Mouse (Mus musculus) CH12.LX (cell line): ENCODE measurements at regions not wholly inside any gene's neighbourhood (a gene's known extent, or its start where the extent isn't known, plus 50 kb on each side); places are given as distances from the start of the nearest gene placed in this dataset.

Source experiments
- DNase-seq: peaks from one replicate; pipeline ENCODE4 v3.0.0-alpha.2; 2013; ENCODE audit errors: extremely low read depth
- H3K27ac ChIP-seq: 2 replicates; pipeline ENCODE4 v1.5.1; 2012; ENCODE audit warnings: low read depth, mild to moderate bottlenecking, control low read depth, moderate library complexity; ENCODE audit not compliant: insufficient read depth
- H3K27me3 ChIP-seq: replicated peaks from 2 replicates; pipeline ENCODE3; 2012; ENCODE audit warnings: inconsistent platforms
- H3K36me3 ChIP-seq, 2 experiments: replicated peaks in 1 of 2; 2 replicates each; pipeline versions ENCODE3 to v1.6.1; 2012; ENCODE audit warnings: inconsistent platforms in 1 of 2, low read length in 1 of 2, mild to moderate bottlenecking in 1 of 2, mixed read lengths in 1 of 2, moderate library complexity in 1 of 2; ENCODE audit not compliant: control insufficient read depth in 1 of 2, insufficient read depth in 1 of 2
- H3K4me1 ChIP-seq, 2 experiments: 2 replicates each; pipeline ENCODE4 v1.6.1; 2012; ENCODE audit warnings: inconsistent platforms in 1 of 2, moderate library complexity in 1 of 2; ENCODE audit not compliant: insufficient read depth in 2 of 2, control insufficient read depth in 1 of 2
- H3K4me2 ChIP-seq: 2 replicates; pipeline ENCODE4 v1.6.1; 2012; ENCODE audit warnings: low read depth, mild to moderate bottlenecking, control low read depth; ENCODE audit not compliant: poor library complexity, insufficient read depth, severe bottlenecking
- H3K4me3 ChIP-seq, 3 experiments: fragments of 150-350 bp in 1 of 3; sonication (generic) in 1 of 3; replicated peaks in 1 of 3; 2 replicates each; pipeline versions ENCODE3 to v1.5.1; 2011 to 2012; ENCODE audit warnings: low read depth in 2 of 3, low read length in 2 of 3, mild to moderate bottlenecking in 2 of 3, moderate library complexity in 2 of 3, control low read depth in 1 of 3, improper control_type of control experiment in 1 of 3, inconsistent platforms in 1 of 3, mixed read lengths in 1 of 3; ENCODE audit not compliant: poor library complexity in 1 of 3
- H3K79me2 ChIP-seq: replicated peaks from 2 replicates; pipeline ENCODE4 v1.6.1; 2012; ENCODE audit warnings: mild to moderate bottlenecking, moderate library complexity; ENCODE audit not compliant: control insufficient read depth, poor library complexity, insufficient read depth, severe bottlenecking; ENCODE audit errors: extremely low read depth
- H3K9ac ChIP-seq: 2 replicates; pipeline ENCODE4 v1.6.1; 2012; ENCODE audit warnings: low read depth, mild to moderate bottlenecking, control low read depth, moderate library complexity; ENCODE audit not compliant: insufficient read depth
- H3K9me3 ChIP-seq: replicated peaks from 2 replicates; pipeline ENCODE3; 2012; ENCODE audit warnings: low read length, inconsistent platforms, mixed read lengths
- CHD2 ChIP-seq: IDR thresholded peaks from 2 replicates; pipeline ENCODE4 v1.6.1; 2011; ENCODE audit warnings: low read length, improper control_type of control experiment
- ELF1 ChIP-seq: IDR thresholded peaks from 2 replicates; pipeline ENCODE4 v1.6.1; 2014; ENCODE audit warnings: low read depth, mild to moderate bottlenecking, inconsistent platforms, low read length, improper control_type of control experiment
- ETS1 ChIP-seq: conservative IDR thresholded peaks from 2 replicates; pipeline ENCODE4 v1.6.1; 2012; ENCODE audit warnings: low read depth, mild to moderate bottlenecking, inconsistent platforms, low read length, improper control_type of control experiment, moderate library complexity
- GABPA ChIP-seq: IDR thresholded peaks from 2 replicates; pipeline ENCODE4 v1.6.1; 2012; ENCODE audit warnings: low read depth, low read length, improper control_type of control experiment, inconsistent platforms; ENCODE audit not compliant: insufficient replicate concordance
- HCFC1 ChIP-seq: IDR thresholded peaks from 2 replicates; pipeline ENCODE4 v1.6.1; 2012; ENCODE audit warnings: low read depth, mild to moderate bottlenecking, inconsistent platforms, low read length, improper control_type of control experiment
- IRF4 ChIP-seq: IDR thresholded peaks from 2 replicates; pipeline ENCODE4 v1.6.1; 2014; ENCODE audit warnings: low read depth, mild to moderate bottlenecking, inconsistent platforms, low read length, improper control_type of control experiment
- JUN ChIP-seq: IDR thresholded peaks from 2 replicates; pipeline ENCODE4 v1.6.1; 2011; ENCODE audit warnings: low read depth, mild to moderate bottlenecking, low read length, improper control_type of control experiment, moderate library complexity; ENCODE audit not compliant: insufficient read depth
- JUND ChIP-seq: conservative IDR thresholded peaks from 2 replicates; pipeline ENCODE4 v1.6.1; 2011; ENCODE audit warnings: low read depth, low read length, improper control_type of control experiment
- KAT2A ChIP-seq: IDR thresholded peaks from 2 replicates; pipeline ENCODE4 v1.6.1; 2012; ENCODE audit warnings: low read length, improper control_type of control experiment, inconsistent platforms; ENCODE audit not compliant: insufficient replicate concordance
- MAFK ChIP-seq: IDR thresholded peaks from 2 replicates; pipeline ENCODE4 v1.6.1; 2011; ENCODE audit warnings: low read length, improper control_type of control experiment; ENCODE audit not compliant: insufficient replicate concordance
- MAX ChIP-seq: IDR thresholded peaks from 2 replicates; pipeline ENCODE4 v1.6.1; 2011; ENCODE audit warnings: low read length, improper control_type of control experiment
- MAZ ChIP-seq: IDR thresholded peaks from 2 replicates; pipeline ENCODE4 v1.6.1; 2012; ENCODE audit warnings: low read depth, mild to moderate bottlenecking, inconsistent platforms, low read length, improper control_type of control experiment, moderate library complexity
- MYC ChIP-seq: IDR thresholded peaks from 2 replicates; pipeline ENCODE4 v1.6.1; 2011; ENCODE audit warnings: low read depth, mild to moderate bottlenecking, improper control_type of control experiment, low read length
- NELFE ChIP-seq: IDR thresholded peaks from 2 replicates; pipeline ENCODE4 v1.6.1; 2011; ENCODE audit warnings: low read depth, low read length, improper control_type of control experiment
- PAX5 ChIP-seq: IDR thresholded peaks from 2 replicates; pipeline ENCODE4 v1.6.1; 2012; ENCODE audit warnings: low read length, inconsistent platforms, mixed read lengths
- POLR2A ChIP-seq: IDR thresholded peaks from 2 replicates; pipeline ENCODE4 v1.6.1; 2011; ENCODE audit warnings: low read depth, mild to moderate bottlenecking, improper control_type of control experiment, low read length
- POLR2AphosphoS2 ChIP-seq: IDR thresholded peaks from 2 replicates; pipeline ENCODE4 v1.6.1; 2011; ENCODE audit warnings: low read depth, low read length, improper control_type of control experiment
- RAD21 ChIP-seq: IDR thresholded peaks from 2 replicates; pipeline ENCODE4 v1.6.1; 2011; ENCODE audit warnings: low read depth, mild to moderate bottlenecking, low read length, improper control_type of control experiment, moderate library complexity
- SIN3A ChIP-seq: IDR thresholded peaks from 2 replicates; pipeline ENCODE4 v1.6.1; 2012; ENCODE audit warnings: low read length, improper control_type of control experiment, inconsistent platforms
- SMC3 ChIP-seq: IDR thresholded peaks from 2 replicates; pipeline ENCODE4 v1.6.1; 2011; ENCODE audit warnings: low read depth, low read length, improper control_type of control experiment
- UBTF ChIP-seq: IDR thresholded peaks from 2 replicates; pipeline ENCODE4 v1.6.1; 2012; ENCODE audit warnings: low read depth, mild to moderate bottlenecking, inconsistent platforms, low read length, improper control_type of control experiment, moderate library complexity
- USF1 ChIP-seq: IDR thresholded peaks from 2 replicates; pipeline ENCODE4 v1.6.1; 2014; ENCODE audit warnings: low read depth, mild to moderate bottlenecking, inconsistent platforms, low read length, improper control_type of control experiment
- USF2 ChIP-seq: conservative IDR thresholded peaks from 2 replicates; pipeline ENCODE4 v1.6.1; 2011; ENCODE audit warnings: low read depth, low read length, improper control_type of control experiment
- ZKSCAN1 ChIP-seq: IDR thresholded peaks from 2 replicates; pipeline ENCODE4 v1.6.1; 2012; ENCODE audit warnings: low read depth, inconsistent platforms, low read length, improper control_type of control experiment, borderline replicate concordance
- ZMIZ1 ChIP-seq: IDR thresholded peaks from 2 replicates; pipeline ENCODE4 v1.6.1; 2012; ENCODE audit warnings: low read depth, mild to moderate bottlenecking, inconsistent platforms, low read length, improper control_type of control experiment
- dilution Hi-C: fragments of 300-500 bp; cut with MboI; formaldehyde crosslinking; loops from 2 replicates; pipeline ENCODE4 v1.14.3; 2020; ENCODE audit warnings: low sequenced_read_pairs; ENCODE audit not compliant: extremely low pct_unique_long_range_greater_than_20kb, extremely low pct_ligation_motif_present
- in situ Hi-C: fragments of 300-500 bp; cut with MboI; formaldehyde crosslinking; loops from 3 replicates; pipeline ENCODE4 v1.14.3; 2019; ENCODE audit warnings: low sequenced_read_pairs, low pct_ligation_motif_present, low pct_unique_long_range_greater_than_20kb, mixed read lengths

- Histone ChIP-seq H3K9ac (no peak overlapping the region), H3K4me1 (peaks cover 0 to 6% of the 10 kb centered on the region in 2 experiments; a peak in 2 of 4 replicates)
- no peak for DNase-seq
- TF ChIP-seq JUND (no peak), ZMIZ1 (no peak), GABPA (no peak), CHD2 (no peak), UBTF (no peak), MAZ (no peak), NELFE (no peak), MAX (no peak), POLR2AphosphoS2 (no peak), IRF4 (no peak), POLR2A (no peak), JUN (no peak), SMC3 (no peak)
- TF ChIP-seq, all 38 proteins: peak for 0
- Histone ChIP-seq H3K4me2 (no peak overlapping the region), H3K36me3 (no peaks in the 10 kb centered on the region), H3K27ac (no peak overlapping the region), H3K9me3 (no peaks in the 10 kb centered on the region), H3K4me3 (no peak overlapping the region), H3K27me3 (no peaks in the 10 kb centered on the region), H3K79me2 (no peaks in the 10 kb centered on the region)
- in situ Hi-C loops, result no loop called here
- dilution Hi-C loops, result no loop called here
Measured at GRCm38 (mm10) chr10:98584776-98585175, 329.4 kb upstream of the Atp2b1 start.

- Histone ChIP-seq H3K27ac (no peak overlapping the region), H3K9me3 (no peaks in the 10 kb centered on the region), H3K27me3 (no peaks in the 10 kb centered on the region), H3K4me1 (peaks cover 0 to 6% of the 10 kb centered on the region in 2 experiments; a peak in 2 of 4 replicates), H3K79me2 (no peaks in the 10 kb centered on the region), H3K4me2 (no peak overlapping the region), H3K36me3 (no peaks in the 10 kb centered on the region), H3K9ac (no peak overlapping the region), H3K4me3 (no peak overlapping the region)
- no peak for TF ChIP-seq RAD21
- TF ChIP-seq UBTF, result no peak
- no peak for TF ChIP-seq PAX5
- no peak for TF ChIP-seq MAZ
- TF ChIP-seq ZMIZ1, result no peak
- TF ChIP-seq SIN3A, result no peak
- TF ChIP-seq SMC3, result no peak
- TF ChIP-seq JUN, result no peak
- no peak for TF ChIP-seq USF1
- TF ChIP-seq HCFC1, result no peak
- no peak for TF ChIP-seq ZKSCAN1
- TF ChIP-seq GABPA, result no peak
- no peak for TF ChIP-seq ELF1
- TF ChIP-seq MAFK, result no peak
- no peak for TF ChIP-seq KAT2A
- no peak for TF ChIP-seq CHD2
- TF ChIP-seq JUND, result no peak
- no peak for TF ChIP-seq USF2
- TF ChIP-seq ETS1, result no peak
- TF ChIP-seq MYC, result no peak
- DNase-seq, result no peak
- in situ Hi-C loops, result no loop called here
- dilution Hi-C loops, result no loop called here
Measured at GRCm38 (mm10) chr10:98589726-98590125, 324.5 kb upstream of the Atp2b1 start.
